10 mouse cellular contexts compared by ENCODE assay signal in genomic region chr14:26858364-26858763, GRCm38 (mm10). TPM values are rescaled to one million over a fixed set of nuclear protein-coding genes. Genes with fewer than 3 reads are reported as not detected.
DNase-seq lines count a peak whose midpoint lies in the region; ATAC-seq lines count a peak whose summit lies in the region.
"Had no signal": no experiment of that assay in that cellular context is flagged by ENCODE, and none has a peak within 500 bp of the region (broad histone marks: within the 10 kb centered on the region; RNA-seq: fewer than 3 reads in every experiment).

No protein-coding gene starts in this region.

- no peak overlapping the region for H3K4me3 ChIP-seq in forebrain, embryonic 13.5 days
- H3K4me3 ChIP-seq: neural tube, embryonic 13.5 days had no signal

- peak; percentile 7 to 12 for DNase-seq in cerebellum, postnatal 10 days
- no peak for DNase-seq in cerebellum, adult 9-11 months
- peak; percentile 23 for DNase-seq in adrenal gland, postnatal 10 days
- peak; percentile 28 to 58 for DNase-seq in kidney, postnatal 36 days
- DNase-seq in ovary, postnatal 36 days (ENCODE audit: low spot score) = no peak
- DNase-seq in retina, embryonic 14.5 days (ENCODE audit: low spot score) = no peak
- DNase-seq: gastrocnemius, postnatal 10 days had no signal

- WGBS in forebrain, embryonic 13.5 days = 87% methylated on average over 2 of the region's 2 CpGs

- no peak overlapping the region for H3K4me2 ChIP-seq in forebrain, embryonic 13.5 days
- H3K4me2 ChIP-seq: neural tube, embryonic 13.5 days had no signal

- peak; percentile 71; the same call in 1 of the 2 replicates for ATAC-seq in neutrophil, adult 5-6 weeks (ENCODE audit: extremely low read depth, insufficient number of reproducible peaks, low FRiP score, poor library complexity, severe bottlenecking)
- no peak for ATAC-seq in forebrain, embryonic 13.5 days

- H3K27me3 ChIP-seq in forebrain, embryonic 13.5 days = no peaks in the 10 kb centered on the region
- H3K27me3 ChIP-seq: neural tube, embryonic 13.5 days had no signal

- H3K36me3 ChIP-seq in forebrain, embryonic 13.5 days (ENCODE audit: poor library complexity, severe bottlenecking) = no peaks in the 10 kb centered on the region
- H3K36me3 ChIP-seq: neural tube, embryonic 13.5 days had no signal

- no peaks in the 10 kb centered on the region for H3K9me3 ChIP-seq in forebrain, embryonic 13.5 days (replicated peaks)
- H3K9me3 ChIP-seq: neural tube, embryonic 13.5 days had no signal

- no peaks in the 10 kb centered on the region for H3K4me1 ChIP-seq in forebrain, embryonic 13.5 days
- H3K4me1 ChIP-seq: neural tube, embryonic 13.5 days had no signal

- H3K9ac ChIP-seq in forebrain, embryonic 13.5 days = no peak overlapping the region
- H3K9ac ChIP-seq: neural tube, embryonic 13.5 days had no signal

- H3K27ac ChIP-seq in forebrain, embryonic 13.5 days = no peak overlapping the region
- H3K27ac ChIP-seq: neural tube, embryonic 13.5 days had no signal

RNA-seq across cellular contexts. Expression of gene Asb14, which starts 36.0 kb away (rescaled TPM):
- total RNA-seq in adrenal gland, postnatal 10 days (2021) = 1 to 10 TPM in 1 of 2 experiments, under 1 TPM in 1; 0.45 to 4.8 TPM
- total RNA-seq in neutrophil, adult 5-6 weeks (2017) = not detected in 2 replicates
- polyA plus RNA-seq in forebrain, embryonic 13.5 days (2015; fragmentation: Nextera tagmentation; extraction: Ambion mirVana) = 0.11 TPM in 1 of 2 replicates, not detected in the other

Comparison
In these comparisons a context has a peak if more than half of its experiments do, and no peak if none do; other contexts are left out.
1. DNase-seq: peak in cerebellum, postnatal 10 days (2 of 2), adrenal gland, postnatal 10 days (single experiment) and kidney, postnatal 36 days (2 of 2); none in cerebellum, adult 9-11 months (single experiment), ovary, postnatal 36 days (single experiment) and retina, embryonic 14.5 days (single experiment).